Mouse (Mus musculus) MEL (cell line): Measurements from ENCODE around the gene Slc12a8. TPM values are rescaled to one million over a fixed set of nuclear protein-coding genes. Genes with fewer than 3 reads are reported as not detected.

Source experiments
- DNase-seq: peaks from one replicate; pipeline ENCODE4 v3.0.0; 2011; ENCODE audit warnings: low read depth, low spot score
- H3K27ac ChIP-seq: 2 replicates; pipeline ENCODE4 v1.5.1; 2012; ENCODE audit warnings: low read depth, mild to moderate bottlenecking, control low read depth, low read length, moderate library complexity; ENCODE audit not compliant: control insufficient read depth
- H3K27me3 ChIP-seq, 2 experiments: fragments of 150-350 bp in 1 of 2; sonication (generic) in 1 of 2; 2 replicates each; pipeline ENCODE4 v1.6.1; 2012; ENCODE audit warnings: low read length in 2 of 2, mild to moderate bottlenecking in 2 of 2, improper control_type of control experiment in 1 of 2, moderate library complexity in 1 of 2; ENCODE audit not compliant: insufficient read depth in 2 of 2, control insufficient read depth in 1 of 2
- H3K36me3 ChIP-seq, 2 experiments: 2 replicates each; pipeline ENCODE4 v1.6.1; 2012 to 2014; ENCODE audit warnings: low read length in 2 of 2, improper control_type of control experiment in 1 of 2, inconsistent platforms in 1 of 2, mild to moderate bottlenecking in 1 of 2; ENCODE audit not compliant: insufficient read depth in 2 of 2, control insufficient read depth in 1 of 2
- H3K4me1 ChIP-seq, 2 experiments: fragments of 150-350 bp in 1 of 2; sonication (generic) in 1 of 2; 2 replicates each; pipeline ENCODE4 v1.6.1; 2012; ENCODE audit warnings: low read length in 2 of 2, improper control_type of control experiment in 1 of 2, mild to moderate bottlenecking in 1 of 2; ENCODE audit not compliant: insufficient read depth in 2 of 2, control insufficient read depth in 1 of 2
- H3K4me3 ChIP-seq, 2 experiments: fragments of 150-350 bp in 1 of 2; sonication (generic) in 1 of 2; 2 replicates each; pipeline ENCODE4 v1.5.1; 2012; ENCODE audit warnings: low read depth in 2 of 2, low read length in 2 of 2, mild to moderate bottlenecking in 2 of 2, moderate library complexity in 2 of 2, control low read depth in 1 of 2, improper control_type of control experiment in 1 of 2; ENCODE audit not compliant: control insufficient read depth in 1 of 2, insufficient read depth in 1 of 2
- H3K79me2 ChIP-seq: 2 replicates; pipeline ENCODE4 v1.6.1; 2012; ENCODE audit warnings: mild to moderate bottlenecking, low read length, moderate library complexity; ENCODE audit not compliant: control insufficient read depth, poor library complexity, insufficient read depth
- H3K9ac ChIP-seq: 2 replicates; pipeline ENCODE4 v1.6.1; 2012; ENCODE audit warnings: low read depth, mild to moderate bottlenecking, control low read depth, low read length, moderate library complexity; ENCODE audit not compliant: control insufficient read depth, poor library complexity, severe bottlenecking
- H3K9me3 ChIP-seq: fragments of 150-350 bp; sonication (generic); replicated peaks from 2 replicates; pipeline ENCODE4 v1.6.1; 2012; ENCODE audit warnings: mild to moderate bottlenecking, low read length, improper control_type of control experiment, moderate library complexity; ENCODE audit not compliant: insufficient read depth
- CHD1 ChIP-seq: IDR thresholded peaks from 2 replicates; pipeline ENCODE4 v1.6.1; 2012; ENCODE audit warnings: low read depth, mild to moderate bottlenecking, inconsistent platforms, low read length, improper control_type of control experiment
- CHD2 ChIP-seq: IDR thresholded peaks from 2 replicates; pipeline ENCODE4 v1.6.1; 2011; ENCODE audit warnings: low read length, improper control_type of control experiment
- CTCF ChIP-seq, 3 experiments: IDR thresholded peaks in 2 of 3; conservative IDR thresholded peaks in 1 of 3; 2 replicates each; pipeline ENCODE4 v1.5.1; 2011 to 2012; ENCODE audit warnings: low read length in 3 of 3, low read depth in 2 of 3, mild to moderate bottlenecking in 2 of 3, improper control_type of control experiment in 1 of 3, inconsistent platforms in 1 of 3, mixed read lengths in 1 of 3, moderate library complexity in 1 of 3; ENCODE audit not compliant: control insufficient read depth in 1 of 3, insufficient read depth in 1 of 3, poor library complexity in 1 of 3, severe bottlenecking in 1 of 3
- ELF1 ChIP-seq: IDR thresholded peaks from 2 replicates; pipeline ENCODE4 v1.6.1; 2014; ENCODE audit warnings: low read depth, mild to moderate bottlenecking, inconsistent platforms, low read length, improper control_type of control experiment, moderate library complexity
- ETS1 ChIP-seq: IDR thresholded peaks from 2 replicates; pipeline ENCODE4 v1.6.1; 2012; ENCODE audit warnings: low read depth, mild to moderate bottlenecking, inconsistent platforms, low read length, improper control_type of control experiment, moderate library complexity
- MYB ChIP-seq: IDR thresholded peaks from 2 replicates; pipeline ENCODE4 v1.6.1; 2011; ENCODE audit warnings: mild to moderate bottlenecking, low read depth, low read length, improper control_type of control experiment
- RAD21 ChIP-seq: IDR thresholded peaks from 2 replicates; pipeline ENCODE4 v1.6.1; 2011; ENCODE audit warnings: mild to moderate bottlenecking, low read depth, low read length, improper control_type of control experiment
- RCOR1 ChIP-seq: IDR thresholded peaks from 2 replicates; pipeline ENCODE4 v1.6.1; 2012; ENCODE audit warnings: low read depth, mild to moderate bottlenecking, inconsistent platforms, low read length, improper control_type of control experiment
- SMC3 ChIP-seq: IDR thresholded peaks from 2 replicates; pipeline ENCODE4 v1.6.1; 2011; ENCODE audit warnings: low read depth, low read length, improper control_type of control experiment
- ZC3H11A ChIP-seq: IDR thresholded peaks from 2 replicates; pipeline ENCODE4 v1.6.1; 2012; ENCODE audit warnings: low read depth, mild to moderate bottlenecking, inconsistent platforms, low read length, improper control_type of control experiment
- ZMIZ1 ChIP-seq: IDR thresholded peaks from 2 replicates; pipeline ENCODE4 v1.6.1; 2012; ENCODE audit warnings: low read depth, mild to moderate bottlenecking, inconsistent platforms, low read length, improper control_type of control experiment, moderate library complexity
- ZNF384 ChIP-seq: IDR thresholded peaks from 2 replicates; pipeline ENCODE4 v1.6.1; 2012; ENCODE audit warnings: low read depth, mild to moderate bottlenecking, inconsistent platforms, low read length, improper control_type of control experiment
- polyA plus RNA-seq, 2 experiments: library from polyadenylated mRNA; stranded (reverse) in 1 of 2; unstranded in 1 of 2; fragments of >175 nt in 1 of 2; fragments of >200 nt in 1 of 2; gene quantifications; 2 replicates each; pipeline versions ENCODE4 v1.2.1 to v1.2.4; 2012; ENCODE audit warnings: low replicate concordance in 2 of 2, low read depth in 1 of 2; ENCODE audit not compliant: insufficient read length in 2 of 2, insufficient read depth in 1 of 2, missing spikeins in 1 of 2
- total RNA-seq: library from RNA; depleted of rRNA; stranded (reverse); fragments of 300-350 nt; gene quantifications from 2 replicates; pipeline ENCODE4 v1.2.3, GENCODE M21; 2012

Slc12a8 gene
- total and polyA plus RNA-seq, 3 experiments: 0.29 TPM; not detected in 2

- Histone ChIP-seq H3K36me3 (peaks cover 0 to 10% of the 10 kb centered on the region in 2 experiments; a peak in 2 of 4 replicates), H3K79me2 (no peaks in the 10 kb centered on the region), H3K4me1 (peaks cover 0 to 11% of the 10 kb centered on the region in 2 experiments), H3K9me3 (no peaks in the 10 kb centered on the region), H3K9ac (no peak overlapping the region), H3K27me3 (no peaks in the 10 kb centered on the region), H3K27ac (no peak overlapping the region), H3K4me3 (no peak overlapping the region)
- TF ChIP-seq MYB (no peak), ZMIZ1 (no peak), RCOR1 (no peak)
- DNase-seq: no peak
Measured at GRCm38 (mm10) chr16:33670933-33671332, 153.8 kb downstream of the Slc12a8 start.

- no peak for DNase-seq
Measured at GRCm38 (mm10) chr16:33672188-33672587, 155.1 kb downstream of the Slc12a8 start.

GRCm38 (mm10) chr16:33672643-33673042 lies 155.5 kb downstream of the Slc12a8 start:
- Histone ChIP-seq H3K9me3 (no peaks in the 10 kb centered on the region), H3K27me3 (no peaks in the 10 kb centered on the region), H3K9ac (no peak overlapping the region), H3K79me2 (no peaks in the 10 kb centered on the region), H3K27ac (no peak overlapping the region), H3K4me3 (no peak overlapping the region), H3K4me1 (peaks cover 0 to 11% of the 10 kb centered on the region in 2 experiments), H3K36me3 (peaks cover 0 to 10% of the 10 kb centered on the region in 2 experiments; a peak in 2 of 4 replicates)
- TF ChIP-seq CHD1 (no peak), ETS1 (no peak), ZNF384 (no peak), ZC3H11A (no peak), SMC3 (no peak), ELF1 (no peak), RAD21 (no peak)
- no peak for DNase-seq

More at GRCm38 (mm10) chr16:33672188-33672587, 155.1 kb downstream of the Slc12a8 start:
- Histone ChIP-seq H3K9ac (no peak overlapping the region), H3K27me3 (no peaks in the 10 kb centered on the region), H3K79me2 (no peaks in the 10 kb centered on the region), H3K36me3 (peaks cover 0 to 10% of the 10 kb centered on the region in 2 experiments; a peak in 2 of 4 replicates), H3K9me3 (no peaks in the 10 kb centered on the region), H3K27ac (no peak overlapping the region), H3K4me3 (no peak overlapping the region), H3K4me1 (peaks cover 0 to 11% of the 10 kb centered on the region in 2 experiments)
- no peak for TF ChIP-seq CHD2
- TF ChIP-seq CTCF (IDR thresholded peaks at IDR 0.05 in 2 of 3, conservative IDR thresholded peaks at IDR 0.05 in 1 of 3; ENCODE audit: control insufficient read depth in 1 of 3, insufficient read depth in 1 of 3, low read depth in 2 of 3, low read length in 3 of 3, poor library complexity in 1 of 3, severe bottlenecking in 1 of 3): 0 out of 6 replicates have a peak, but pooled peaks of 1 of the 3 experiments have one; percentile 1
